Mouse (Mus musculus) CD4-positive, CD25-positive, alpha-beta regulatory T cell, adult 4 months (primary cell): ENCODE results near the gene Smim13. TPM values are rescaled to one million over a fixed set of nuclear protein-coding genes. Genes with fewer than 3 reads are reported as not detected.
A peak's percentile ranks its signal among the peaks of the same experiment; 100 is the strongest.
"Not testable (repeated sequence)": the region's sequence is repeated elsewhere in the genome, so short reads cannot be mapped to it uniquely, and the experiment has no call there.

Experiments
- ATAC-seq: one replicate; pipeline ENCODE4 v1.8.0; 2017
- polyA plus RNA-seq, 2 experiments: library from polyadenylated mRNA; unstranded; fragments of 100-300 nt; shearing (Covaris generic); gene quantifications; one replicate each; pipeline ENCODE4 v1.2.1; 2017

Gene Smim13
- 1 to 10 TPM; 2.4 to 4.1 TPM for polyA plus RNA-seq

DNA sequence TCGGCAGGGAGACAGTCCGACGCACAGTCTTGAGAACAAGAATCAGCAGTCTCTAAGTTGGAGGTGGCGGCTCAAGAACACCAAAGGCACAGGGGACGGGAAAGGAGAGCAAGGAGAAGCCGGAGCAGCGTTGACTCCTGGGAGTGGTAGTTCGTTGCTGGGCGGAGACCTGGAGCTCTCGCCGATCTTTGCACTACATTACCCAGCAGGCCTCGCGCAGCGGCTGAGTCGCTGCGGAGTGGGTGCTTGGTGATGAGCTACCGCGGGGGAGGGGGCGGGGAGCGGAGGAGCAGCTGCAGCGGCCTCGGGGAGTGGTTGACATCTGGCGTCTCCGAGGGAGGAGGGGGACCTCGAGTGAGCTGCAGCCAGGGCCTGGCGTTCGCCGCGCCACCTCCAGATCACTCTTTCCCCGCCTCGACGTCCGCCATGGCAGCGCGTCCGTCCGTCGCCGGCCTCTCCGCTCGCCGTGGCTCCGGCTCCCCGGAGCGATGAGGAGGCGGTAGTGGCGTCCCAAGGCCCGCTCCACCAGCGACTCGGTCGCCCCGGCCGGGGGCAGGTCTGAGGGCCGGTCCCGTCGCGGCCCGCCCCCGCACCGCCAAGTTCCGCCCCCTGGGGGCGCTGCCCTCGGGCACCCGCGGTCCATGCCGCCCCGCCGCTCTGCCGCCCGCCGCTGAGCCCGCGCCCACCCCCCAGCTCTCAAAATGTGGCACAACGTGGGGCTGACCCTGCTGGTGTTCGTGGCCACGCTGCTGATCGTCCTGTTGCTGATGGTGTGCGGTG lies at the start of gene Smim13:
Gene Smim13 (plus strand): TSS at position 307 of the 780 bp plus-strand sequence.
- ATAC-seq: peak; percentile 96

DNA sequence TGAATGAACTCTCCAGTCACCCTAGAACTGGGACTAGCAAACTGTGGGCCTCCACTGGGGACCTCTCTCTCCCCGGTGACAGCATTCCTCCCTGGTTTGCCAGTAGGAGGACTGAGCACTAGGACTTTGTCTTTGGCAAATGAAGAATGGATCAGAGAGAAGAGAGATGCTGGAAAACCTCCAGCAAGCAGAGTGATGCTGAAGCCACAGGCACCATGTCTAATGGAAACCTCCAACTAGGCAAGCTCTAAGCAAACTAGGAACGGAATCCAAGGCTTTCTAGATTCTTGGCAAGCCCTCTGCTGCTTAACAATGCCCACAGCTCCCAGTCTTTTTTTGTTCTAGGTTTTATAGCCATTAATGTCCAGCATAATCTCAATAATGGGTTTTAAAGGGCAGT lies 48.8 kb upstream of the Smim13 start:
- ATAC-seq: no peak

- no peak for ATAC-seq
Measured at GRCm38 (mm10) chr13:41203289-41203688, 46.4 kb upstream of the Smim13 start.

DNA sequence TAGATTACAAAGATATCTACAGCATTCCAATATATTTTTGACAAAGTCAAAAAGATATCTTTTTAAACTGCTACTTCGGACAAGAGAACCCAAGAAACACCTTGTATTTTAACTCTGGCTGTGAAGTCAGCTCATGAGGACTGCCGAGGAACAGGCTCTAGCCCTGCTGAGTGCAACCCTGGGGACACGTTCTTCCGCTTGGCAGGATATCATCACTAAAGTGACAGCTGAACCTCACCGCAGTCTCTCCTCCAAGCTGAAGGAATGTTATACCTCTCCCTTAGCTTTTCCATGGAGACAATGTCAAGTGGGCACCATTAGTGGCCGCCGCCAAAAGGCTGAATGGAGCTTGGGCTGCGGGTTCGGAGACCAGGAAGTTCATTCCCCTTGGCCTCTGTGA lies 46.0 kb upstream of the Smim13 start:
- no peak for ATAC-seq

DNA sequence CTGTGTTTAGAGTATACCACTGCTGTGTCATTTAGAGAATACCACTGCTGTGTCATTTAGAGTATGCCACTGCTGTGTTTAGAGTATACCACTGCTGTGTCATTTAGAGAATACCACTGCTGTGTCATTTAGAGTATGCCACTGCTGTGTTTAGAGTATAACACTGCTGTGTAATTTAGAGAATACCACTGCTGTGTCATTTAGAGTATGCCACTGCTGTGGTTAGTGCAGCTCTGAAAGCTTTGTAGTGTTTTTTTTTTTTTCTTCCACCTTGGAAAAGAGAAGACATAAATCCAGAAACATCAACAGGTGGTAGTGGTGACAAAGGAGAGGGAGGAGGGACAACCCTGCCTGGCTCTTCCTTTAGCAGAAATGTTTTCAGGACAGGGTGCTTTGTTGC lies 44.1 kb upstream of the Smim13 start:
- not testable (repeated sequence) for ATAC-seq

- no peak for ATAC-seq
Measured at GRCm38 (mm10) chr13:41206241-41206640, 43.4 kb upstream of the Smim13 start.

DNA sequence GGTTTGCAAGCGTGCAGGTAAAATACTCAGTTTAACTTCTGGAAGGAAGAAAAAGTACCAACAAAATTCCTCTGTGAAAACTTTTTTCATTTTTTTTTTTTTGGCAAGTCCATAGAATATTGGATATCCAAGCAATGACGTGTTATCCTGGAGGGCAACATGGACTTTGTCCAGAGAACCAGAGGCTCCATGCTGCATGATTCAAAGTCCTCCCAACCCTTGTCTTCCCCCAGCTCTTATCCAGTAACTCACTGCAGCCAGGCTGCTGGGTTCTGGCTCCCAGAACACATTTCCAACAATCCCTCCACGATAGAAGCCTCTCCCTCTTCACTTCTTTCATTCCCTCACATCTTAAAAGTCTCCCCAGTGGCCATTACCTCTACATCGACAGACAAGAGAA lies 38.4 kb upstream of the Smim13 start:
- no peak for ATAC-seq

DNA sequence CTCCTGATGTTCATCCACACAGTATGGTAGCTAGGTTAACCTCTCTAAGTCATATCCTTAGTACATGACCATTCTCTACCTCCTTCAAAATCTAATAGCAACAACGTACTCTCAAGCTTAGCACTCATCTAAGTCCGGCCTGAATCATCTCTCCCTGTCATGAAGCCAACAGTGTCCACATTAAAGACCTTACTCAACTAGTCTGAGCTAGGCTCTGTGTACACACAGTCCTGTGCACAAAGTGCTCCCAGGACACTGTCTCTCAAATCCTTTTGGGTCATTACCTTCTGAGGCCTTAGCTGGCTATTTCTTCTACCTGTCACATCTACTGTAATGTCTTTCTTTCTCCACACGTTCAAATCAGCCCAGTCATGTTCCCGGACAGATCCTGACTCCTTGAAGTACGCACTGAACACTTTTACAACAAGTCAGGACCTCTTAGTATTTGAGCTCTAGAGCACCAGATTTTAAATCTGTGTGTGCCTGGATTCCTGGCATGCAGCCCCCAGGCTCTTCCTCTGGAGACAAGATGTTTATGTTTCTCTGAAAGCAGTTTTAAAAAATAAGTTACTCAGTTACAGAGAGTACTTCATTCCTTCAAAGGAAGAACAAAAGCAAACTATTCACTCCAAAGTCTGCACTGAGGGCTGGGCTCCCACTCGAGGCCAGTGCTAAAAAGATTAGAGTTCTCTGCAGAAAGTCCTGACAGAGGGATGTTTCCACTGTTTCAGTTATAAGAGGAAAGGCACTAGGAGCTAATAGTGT lies 36.9 kb upstream of the Smim13 start:
- no peak for ATAC-seq

- no peak for ATAC-seq
Measured at GRCm38 (mm10) chr13:41215669-41216068, 34.0 kb upstream of the Smim13 start.

GRCm38 (mm10) chr13:41216236-41216635 lies 33.4 kb upstream of the Smim13 start:
- no peak for ATAC-seq

GRCm38 (mm10) chr13:41219056-41219455 lies 30.6 kb upstream of the Smim13 start:
- ATAC-seq: no peak

DNA sequence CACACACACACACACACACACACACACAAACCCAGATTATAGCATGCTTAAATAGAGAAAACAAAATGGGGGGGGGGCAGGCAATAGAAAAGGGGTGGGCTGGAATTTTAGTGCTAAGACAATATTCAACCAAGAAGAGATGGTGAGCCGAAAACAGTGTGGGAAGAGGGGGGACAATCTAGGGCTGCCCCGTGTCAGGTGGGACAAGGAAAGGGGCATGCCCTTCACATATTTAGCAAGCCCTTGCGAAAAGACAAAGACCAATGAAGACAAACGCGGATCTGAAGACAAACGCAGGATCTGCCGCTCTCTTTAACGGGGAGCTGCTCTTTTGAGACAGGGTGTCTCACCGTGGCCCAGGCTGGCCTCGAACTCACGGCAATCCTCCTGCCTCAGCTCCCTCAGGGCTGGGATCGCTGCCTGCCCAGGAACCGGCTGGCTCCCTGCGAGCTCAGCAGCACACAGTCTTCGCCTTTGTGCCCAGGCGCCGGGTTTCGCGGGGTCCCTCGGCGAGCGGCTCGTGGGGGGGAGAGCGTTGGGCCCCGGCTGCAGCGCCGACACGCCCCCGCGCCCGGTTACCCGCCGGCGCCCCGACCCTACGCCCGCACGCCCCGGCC lies 29.8 kb upstream of the Smim13 start:
- no peak for ATAC-seq

GRCm38 (mm10) chr13:41220304-41220834 lies 29.3 kb upstream of the Smim13 start, which contains the start of gene Elovl2:
Elovl2 (minus strand) TSS chr13:41220405.
- peak; percentile 70 for ATAC-seq

GRCm38 (mm10) chr13:41226513-41226912 lies 23.1 kb upstream of the Smim13 start:
- ATAC-seq: no peak

GRCm38 (mm10) chr13:41228060-41228459 lies 21.6 kb upstream of the Smim13 start:
- no peak for ATAC-seq

- ATAC-seq: no peak
Measured at GRCm38 (mm10) chr13:41230256-41230655, 19.4 kb upstream of the Smim13 start.

DNA sequence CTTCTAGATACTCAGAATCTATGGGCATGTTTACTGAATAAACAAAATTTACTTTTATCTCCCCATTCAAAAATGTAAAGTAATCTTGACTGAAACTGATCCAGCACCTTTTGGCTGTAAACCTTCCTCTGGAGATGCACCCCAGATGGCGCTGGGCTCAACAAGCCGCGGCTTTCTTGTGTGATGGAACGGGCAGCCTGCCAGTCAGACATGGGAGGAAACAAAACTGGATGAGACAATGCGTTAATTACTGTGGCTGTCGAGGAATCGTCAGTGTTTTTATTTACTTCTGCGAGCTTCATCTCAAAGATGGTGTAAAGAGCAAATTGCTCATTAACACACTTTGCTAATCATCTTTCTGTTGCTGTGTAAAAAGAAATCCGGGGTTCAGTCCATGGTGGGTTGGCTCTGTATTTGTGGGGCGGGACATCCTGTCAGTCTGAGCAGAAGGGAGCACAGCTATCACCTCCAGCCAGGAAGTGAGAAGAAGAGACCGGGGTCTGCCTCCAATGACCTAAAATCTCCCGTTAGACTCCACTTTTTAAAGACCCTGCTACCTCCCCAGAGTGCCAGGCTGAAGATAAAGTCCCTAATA lies 18.2 kb upstream of the Smim13 start:
- no peak for ATAC-seq

GRCm38 (mm10) chr13:41232209-41232608 lies 17.4 kb upstream of the Smim13 start:
- ATAC-seq: no peak

- no peak for ATAC-seq
Measured at GRCm38 (mm10) chr13:41233241-41233640, 16.4 kb upstream of the Smim13 start.

DNA sequence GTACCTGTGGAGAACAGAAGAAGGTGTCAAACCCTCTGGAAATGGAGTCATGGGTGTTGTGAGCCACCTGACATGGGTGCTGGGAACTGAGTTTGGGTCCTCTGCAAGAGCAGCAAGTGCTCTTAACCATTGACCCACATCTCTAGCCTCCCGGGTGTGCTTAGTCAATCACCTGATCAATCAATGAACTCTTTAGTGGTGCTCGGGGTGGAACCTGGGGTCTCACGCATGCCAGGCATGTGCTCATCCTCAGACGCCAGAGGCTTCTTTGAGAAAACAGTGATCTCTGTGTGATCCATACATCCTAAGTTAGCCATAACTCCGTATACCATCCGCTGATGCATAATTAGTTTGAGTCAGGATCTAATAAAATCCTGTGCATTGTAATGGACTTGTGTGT lies 14.5 kb upstream of the Smim13 start:
- no peak for ATAC-seq

- no peak for ATAC-seq
Measured at GRCm38 (mm10) chr13:41235845-41236741, 13.6 kb upstream of the Smim13 start.
